Mouse (Mus musculus) heart, postnatal 0 days (tissue): ENCODE data around the gene Wnt4.

Experiments
- CTCF ChIP-seq: IDR thresholded peaks from 2 replicates; pipeline ENCODE4 v1.5.1; 2016; ENCODE audit warnings: antibody characterized with exemption, control low read depth, low read depth
- EP300 ChIP-seq: IDR thresholded peaks from 2 replicates; pipeline ENCODE4 v1.6.1; 2016; ENCODE audit warnings: antibody characterized with exemption, low read depth

GRCm38 (mm10) chr4:137294032-137294431, 16.7 kb downstream of the Wnt4 start:
- no peak for TF ChIP-seq CTCF
- no peak for TF ChIP-seq EP300
